Mouse (Mus musculus): ENCODE data around the gene Galntl6.

GRCm38 (mm10) chr8:57803821-57804220 lies 1108.6 kb downstream of the Galntl6 start:
- no peak for TF ChIP-seq POLR2A (IDR thresholded peaks at IDR 0.05; ENCODE audit: borderline replicate concordance, insufficient read depth, low read length)
- TF ChIP-seq CTCF (IDR thresholded peaks at IDR 0.05; ENCODE audit: borderline replicate concordance, insufficient read depth, low read depth, low read length): no peak

Measured in cerebellum, adult 2 months (tissue).